Mouse (Mus musculus) forebrain, embryonic 14.5 days (tissue): ENCODE data around the gene Meis1. TPM values are rescaled to one million over a fixed set of nuclear protein-coding genes. Genes with fewer than 3 reads are reported as not detected.

Source experiments
- ATAC-seq: fragments of 200-750 bp; cut with Nextera tagmentation; 2 replicates; pipeline ENCODE4 v1.8.0; 2017; ENCODE audit warnings: mild to moderate bottlenecking, moderate library complexity
- DNase-seq: peaks from one replicate; pipeline ENCODE4 v3.0.0-alpha.2; 2015; ENCODE audit warnings: low spot score
- H3K27ac ChIP-seq: fragments of 300-500 bp; sonication (generic); 2 replicates; pipeline ENCODE4 v1.5.1; 2014; ENCODE audit warnings: low read depth, mild to moderate bottlenecking, control low read depth, low read length, moderate library complexity
- H3K27me3 ChIP-seq: fragments of 300-500 bp; sonication (generic); replicated peaks from 2 replicates; pipeline ENCODE4 v1.6.1; 2014; ENCODE audit warnings: low read length, control low read depth, mixed read lengths; ENCODE audit not compliant: control insufficient read depth, insufficient read depth
- H3K36me3 ChIP-seq: fragments of 300-500 bp; sonication (generic); 2 replicates; pipeline ENCODE4 v1.6.1; 2014; ENCODE audit warnings: low read length, control low read depth; ENCODE audit not compliant: control insufficient read depth, insufficient read depth
- H3K4me1 ChIP-seq: fragments of 300-500 bp; sonication (generic); 2 replicates; pipeline ENCODE4 v1.6.1; 2014; ENCODE audit warnings: antibody characterized with exemption, low read length, control low read depth; ENCODE audit not compliant: control insufficient read depth, insufficient read depth
- H3K4me2 ChIP-seq: fragments of 300-500 bp; sonication (generic); 2 replicates; pipeline ENCODE4 v1.6.1; 2014; ENCODE audit warnings: mild to moderate bottlenecking, control low read depth, low read length
- H3K4me3 ChIP-seq: fragments of 300-500 bp; sonication (generic); 2 replicates; pipeline ENCODE4 v1.5.1; 2014; ENCODE audit warnings: low read depth, low read length, control low read depth
- H3K9ac ChIP-seq: fragments of 300-500 bp; sonication (generic); 2 replicates; pipeline ENCODE4 v1.6.1; 2014; ENCODE audit warnings: mild to moderate bottlenecking, low read length, control low read depth, moderate library complexity
- H3K9me3 ChIP-seq: fragments of 300-500 bp; sonication (generic); replicated peaks from 2 replicates; pipeline ENCODE4 v1.6.1; 2016; ENCODE audit warnings: low read length, control low read depth, mixed read lengths; ENCODE audit not compliant: control insufficient read depth
- WGBS: fragments of 180-500 bp; shearing (Covaris S2); extraction: QIAGEN DNeasy Blood & Tissue Kit; methylation state at CpG from one replicate; pipeline ENCODE4 v1.1.7; 2014; 5-methylcytosine and 5-hydroxymethylcytosine counted together
- polyA plus RNA-seq: library from polyadenylated mRNA; unstranded; fragments of >200 nt; fragmentation: Nextera tagmentation; extraction: Ambion mirVana; gene quantifications from 2 replicates; pipeline ENCODE4 v1.2.1, GENCODE M21; 2014

Gene Meis1
- polyA plus RNA-seq, 1 experiment from 2014 or later, result 20.1 TPM

DNA sequence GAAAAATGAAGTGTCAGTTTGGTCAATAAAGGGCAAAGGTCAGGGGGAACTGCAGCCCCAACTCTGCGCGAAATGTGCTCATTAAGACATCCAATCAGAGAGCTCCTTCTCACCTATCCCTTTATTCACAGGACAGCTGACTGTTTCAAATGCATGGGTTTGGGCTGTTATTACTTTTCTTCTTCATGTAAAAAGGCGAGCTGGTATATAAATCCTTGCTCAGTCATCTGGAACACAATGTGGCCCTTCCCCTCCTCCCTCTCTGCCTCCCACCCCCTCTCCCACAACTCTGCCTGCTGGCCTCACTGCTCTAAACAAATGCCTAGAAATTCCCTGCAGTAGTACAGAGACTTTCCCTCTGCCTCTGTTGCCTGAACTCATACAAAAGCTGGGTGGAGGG is 36.5 kb downstream of the Meis1 start:
- Histone ChIP-seq H3K27ac (no peak overlapping the region), H3K4me3 (no peak overlapping the region), H3K4me1 (peaks cover 10% of the 10 kb centered on the region)

DNA sequence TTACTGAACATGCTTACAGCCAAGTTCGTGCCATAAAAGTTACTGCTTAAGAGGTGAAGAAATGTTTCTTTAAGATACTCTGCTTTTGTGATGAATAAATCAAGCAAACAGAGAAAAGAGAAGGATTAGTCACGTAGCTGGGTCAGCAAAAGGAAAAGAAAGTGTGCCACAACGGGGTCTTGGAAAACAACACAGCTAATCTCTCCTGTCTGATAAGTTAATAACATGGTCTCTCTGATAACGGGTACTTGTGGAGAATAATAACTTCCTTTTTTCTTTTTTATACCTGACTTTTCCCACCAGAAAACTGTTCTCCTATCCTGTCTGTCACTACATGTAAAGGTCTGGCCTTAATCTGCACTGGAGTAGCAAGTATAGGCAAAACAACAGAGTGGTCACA is 37.4 kb downstream of the Meis1 start:
- Histone ChIP-seq H3K27me3 (no peaks in the 10 kb centered on the region), H3K27ac (no peak overlapping the region), H3K9me3 (no peaks in the 10 kb centered on the region), H3K9ac (no peak overlapping the region), H3K4me2 (no peak overlapping the region), H3K4me3 (no peak overlapping the region), H3K36me3 (0 out of 2 replicates have a peak, but pooled peaks cover 2% of the 10 kb centered on the region), H3K4me1 (peaks cover 10% of the 10 kb centered on the region)
- no peak for ATAC-seq
- DNase-seq, result no peak
- 13% methylated on average over 4 of the region's 4 CpGs for WGBS

More for the DNA sequence above, 36.5 kb downstream of the Meis1 start:
- ATAC-seq (0 out of 2 replicates have a peak, but pooled peaks have one; percentile 56), DNase-seq (peak; percentile 19)
- Histone ChIP-seq H3K4me2 (no peak overlapping the region), H3K27me3 (no peaks in the 10 kb centered on the region), H3K9me3 (no peaks in the 10 kb centered on the region), H3K36me3 (0 out of 2 replicates have a peak, but pooled peaks cover 2% of the 10 kb centered on the region), H3K9ac (no peak overlapping the region)
- WGBS, result 2% methylated on average over 3 of the region's 3 CpGs

DNA sequence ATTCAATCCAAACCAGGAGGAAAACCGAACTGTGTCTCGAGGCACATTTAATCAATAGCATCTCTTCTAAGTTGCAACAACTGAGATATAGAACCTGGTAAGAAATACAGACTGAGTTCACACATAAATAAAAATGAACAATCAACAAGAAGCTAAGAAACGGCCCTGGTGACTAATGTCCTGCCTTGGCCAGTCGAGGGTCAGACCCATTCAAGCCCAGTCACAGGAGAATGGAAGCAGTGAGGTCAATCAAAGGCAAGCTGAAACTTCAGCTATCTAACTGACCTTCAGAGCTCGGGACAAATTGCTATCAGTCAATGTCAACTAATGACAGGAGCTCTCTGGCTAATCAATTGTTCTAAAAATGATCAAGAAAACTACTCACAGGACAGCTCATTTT is 38.2 kb downstream of the Meis1 start:
- 28% methylated on average over 5 of the region's 5 CpGs for WGBS
- DNase-seq, result no peak
- ATAC-seq, result no peak
- H3K27ac ChIP-seq, result no peak overlapping the region
- no peak overlapping the region for H3K4me3 ChIP-seq
- no peak overlapping the region for H3K9ac ChIP-seq
- H3K36me3 ChIP-seq, result 0 out of 2 replicates have a peak, but pooled peaks cover 1% of the 10 kb centered on the region
- no peaks in the 10 kb centered on the region for H3K27me3 ChIP-seq
- H3K4me2 ChIP-seq, result no peak overlapping the region
- peaks cover 10% of the 10 kb centered on the region for H3K4me1 ChIP-seq
- H3K9me3 ChIP-seq, result no peaks in the 10 kb centered on the region

DNA sequence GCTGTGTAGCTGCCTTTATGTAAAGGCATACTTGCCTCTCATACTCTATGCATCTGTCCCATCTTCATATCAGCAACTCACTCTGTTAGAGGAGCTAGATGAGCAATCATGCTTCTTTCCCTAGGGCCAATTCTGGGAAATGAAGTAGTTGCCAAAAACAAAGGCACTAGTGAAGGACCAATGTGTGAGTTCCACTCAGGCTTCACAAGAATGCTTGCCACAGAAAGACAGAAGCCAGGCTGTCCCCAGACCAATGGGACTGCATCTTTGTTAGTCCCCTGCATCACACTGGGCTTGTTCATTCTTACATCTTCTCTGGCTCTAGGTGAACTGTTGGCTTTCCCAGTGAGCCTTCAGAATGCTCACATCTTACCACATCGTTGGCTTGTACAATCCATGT is 43.7 kb downstream of the Meis1 start:
- no peak for DNase-seq
- no peak for ATAC-seq
- Histone ChIP-seq H3K9me3 (no peaks in the 10 kb centered on the region), H3K9ac (no peak overlapping the region), H3K27me3 (no peaks in the 10 kb centered on the region), H3K36me3 (0 out of 2 replicates have a peak, but pooled peaks cover 2% of the 10 kb centered on the region), H3K4me1 (no peaks in the 10 kb centered on the region), H3K27ac (no peak overlapping the region), H3K4me2 (no peak overlapping the region), H3K4me3 (no peak overlapping the region)
- WGBS, result 93% methylated on average over 1 of the region's 1 CpGs

DNA sequence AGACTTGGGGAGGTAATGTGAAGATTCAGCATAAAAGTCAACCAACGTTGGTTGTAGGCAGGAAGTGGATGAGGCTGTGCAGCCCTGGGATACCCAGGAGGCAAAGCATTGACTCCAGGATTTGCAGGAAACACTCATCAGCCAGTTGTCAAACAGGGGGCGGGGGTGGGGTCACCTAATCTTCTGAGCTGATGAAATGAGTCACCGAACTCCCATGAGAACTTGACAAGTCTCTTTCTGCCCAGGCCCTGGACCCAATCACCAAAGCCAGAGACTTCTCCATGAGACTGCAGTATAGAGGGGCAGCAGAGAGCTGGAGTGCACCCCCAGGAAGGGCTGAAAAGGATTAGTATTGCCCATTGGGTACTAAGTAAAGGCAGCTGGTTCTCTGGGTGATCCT is 45.0 kb downstream of the Meis1 start:
- Histone ChIP-seq H3K4me3 (no peak overlapping the region), H3K4me2 (no peak overlapping the region), H3K9ac (no peak overlapping the region), H3K9me3 (no peaks in the 10 kb centered on the region), H3K27me3 (no peaks in the 10 kb centered on the region), H3K36me3 (0 out of 2 replicates have a peak, but pooled peaks cover 2% of the 10 kb centered on the region), H3K4me1 (no peaks in the 10 kb centered on the region), H3K27ac (no peak overlapping the region)
- ATAC-seq, result no peak
- 46% methylated on average over 3 of the region's 3 CpGs for WGBS
- DNase-seq, result no peak

DNA sequence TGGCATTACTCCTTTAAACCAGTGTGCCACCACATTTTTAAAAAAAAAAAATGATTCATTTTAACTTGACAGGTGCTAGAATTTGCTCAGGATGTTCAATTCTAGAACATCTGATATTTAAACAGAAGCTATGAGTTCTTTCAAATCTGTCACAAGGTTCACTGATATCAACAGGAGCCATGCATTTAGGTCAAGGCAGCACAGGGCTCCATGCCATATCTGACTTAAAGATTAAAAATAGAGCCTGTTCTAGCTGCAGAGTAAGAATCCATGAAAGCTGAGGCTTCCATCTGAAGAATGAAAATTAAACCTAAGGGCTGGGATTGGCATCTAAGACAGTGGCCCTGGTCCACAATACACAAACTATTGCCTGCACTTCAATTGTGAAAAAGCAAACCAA is 45.8 kb downstream of the Meis1 start:
- Histone ChIP-seq H3K27me3 (no peaks in the 10 kb centered on the region), H3K4me1 (no peaks in the 10 kb centered on the region), H3K27ac (no peak overlapping the region), H3K36me3 (0 out of 2 replicates have a peak, but pooled peaks cover 2% of the 10 kb centered on the region), H3K9me3 (no peaks in the 10 kb centered on the region), H3K9ac (no peak overlapping the region), H3K4me3 (no peak overlapping the region), H3K4me2 (no peak overlapping the region)
- ATAC-seq, result no peak
- DNase-seq, result no peak

DNA sequence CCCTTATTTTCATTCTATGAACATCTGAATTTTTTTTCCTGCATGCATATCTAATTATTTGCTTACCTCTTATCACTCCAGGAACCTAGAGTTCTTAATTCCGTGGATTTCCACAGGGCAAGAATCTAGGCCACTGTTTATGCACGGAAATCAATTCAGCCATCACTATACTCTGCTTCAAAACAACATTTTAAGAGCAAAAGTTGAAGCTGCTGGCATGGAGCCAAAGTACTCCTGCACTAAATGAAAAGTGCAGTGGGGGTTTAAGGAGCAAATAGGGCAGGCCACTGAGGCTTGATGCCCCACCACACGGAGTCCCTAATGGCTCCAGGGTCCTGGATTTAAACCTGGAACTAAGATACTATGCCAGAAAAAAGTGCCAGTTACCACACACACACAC is 47.2 kb downstream of the Meis1 start:
- H3K4me2 ChIP-seq, result no peak overlapping the region
- H3K4me1 ChIP-seq, result no peaks in the 10 kb centered on the region
- no peak for ATAC-seq
- H3K9me3 ChIP-seq, result no peaks in the 10 kb centered on the region
- H3K9ac ChIP-seq, result no peak overlapping the region
- 0 out of 2 replicates have a peak, but pooled peaks cover 2% of the 10 kb centered on the region for H3K36me3 ChIP-seq
- no peak overlapping the region for H3K4me3 ChIP-seq
- WGBS, result 27% methylated on average over 3 of the region's 3 CpGs
- DNase-seq, result peak; percentile 24
- no peaks in the 10 kb centered on the region for H3K27me3 ChIP-seq
- no peak overlapping the region for H3K27ac ChIP-seq

DNA sequence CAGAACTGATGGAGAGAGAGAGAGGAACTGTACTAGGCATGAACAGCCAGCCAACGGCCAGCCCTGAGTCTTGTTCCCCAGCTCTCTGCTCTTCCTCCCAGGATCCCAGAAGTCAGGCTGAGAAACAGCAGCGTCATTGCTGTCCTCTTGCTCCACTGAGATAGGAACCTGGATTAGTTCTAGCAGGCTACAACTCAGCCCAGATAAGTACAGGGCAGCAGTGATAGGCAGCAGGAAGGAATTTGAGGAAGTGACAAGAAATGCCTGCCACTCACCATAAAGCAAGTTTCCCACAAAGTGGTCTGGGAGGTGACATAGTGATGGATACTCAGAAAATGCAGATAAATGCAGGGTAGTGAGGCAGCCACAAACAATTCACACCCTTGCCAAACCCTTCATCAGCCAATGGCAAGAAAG is 48.9 kb downstream of the Meis1 start:
- DNase-seq, result no peak
- Histone ChIP-seq H3K27ac (no peak overlapping the region), H3K9me3 (no peaks in the 10 kb centered on the region), H3K4me2 (no peak overlapping the region), H3K9ac (no peak overlapping the region), H3K36me3 (no peaks in the 10 kb centered on the region), H3K27me3 (no peaks in the 10 kb centered on the region), H3K4me3 (no peak overlapping the region), H3K4me1 (no peaks in the 10 kb centered on the region)
- WGBS, result 71% methylated on average over 2 of the region's 2 CpGs
- no peak for ATAC-seq

DNA sequence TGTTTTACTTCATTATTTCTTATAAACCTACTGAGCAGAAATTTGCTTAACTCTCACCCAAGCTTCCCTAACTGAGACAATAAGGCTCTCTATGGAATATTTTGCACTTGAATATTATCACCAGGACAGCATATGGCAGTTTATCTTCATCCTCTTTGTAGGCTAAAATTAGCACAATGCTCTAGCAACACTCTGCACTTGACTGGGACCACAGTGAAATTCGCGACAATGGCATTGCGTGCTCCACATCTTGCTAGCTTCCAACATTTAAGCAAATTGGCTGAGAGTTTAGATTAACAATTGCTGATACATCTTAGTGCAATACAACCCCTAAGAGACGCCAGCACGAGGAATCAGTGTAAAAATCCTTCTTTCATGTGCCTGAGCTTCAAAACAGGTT is 54.4 kb downstream of the Meis1 start:
- Histone ChIP-seq H3K4me3 (no peak overlapping the region), H3K36me3 (no peaks in the 10 kb centered on the region), H3K4me2 (no peak overlapping the region), H3K27ac (no peak overlapping the region), H3K4me1 (no peaks in the 10 kb centered on the region), H3K9ac (no peak overlapping the region), H3K27me3 (no peaks in the 10 kb centered on the region), H3K9me3 (no peaks in the 10 kb centered on the region)
- no peak for ATAC-seq
- 85% methylated on average over 5 of the region's 5 CpGs for WGBS
- no peak for DNase-seq
